12 mouse cellular contexts compared by ENCODE assay signal in genomic region chr14:46637240-46637639, GRCm38 (mm10).
A peak's percentile ranks its signal among the peaks of the same experiment; 100 is the strongest.
DNase-seq lines count a peak whose midpoint lies in the region; ATAC-seq lines count a peak whose summit lies in the region.
"Had no signal": no experiment of that assay in that cellular context is flagged by ENCODE, and none has a peak within 500 bp of the region (broad histone marks: within the 10 kb centered on the region; RNA-seq: fewer than 3 reads in every experiment).

No protein-coding gene starts in this region.

- H3K4me2 ChIP-seq in hindbrain, embryonic 12.5 days (replicated peaks), result no peak overlapping the region
- no peak overlapping the region for H3K4me2 ChIP-seq in hindbrain, embryonic 11.5 days (replicated peaks; ENCODE audit: low read depth, low read length)
- H3K4me2 ChIP-seq in neural tube, embryonic 14.5 days (ENCODE audit: low read depth, low read length), result no peak overlapping the region
- H3K4me2 ChIP-seq: embryonic facial prominence, embryonic 12.5 days; limb, embryonic 15.5 days had no signal

- H3K9ac ChIP-seq in hindbrain, embryonic 12.5 days, result no peak overlapping the region
- no peak overlapping the region for H3K9ac ChIP-seq in hindbrain, embryonic 11.5 days (ENCODE audit: low read depth, low read length)
- H3K9ac ChIP-seq in neural tube, embryonic 14.5 days (replicated peaks; ENCODE audit: low read depth, low read length), result no peak overlapping the region
- H3K9ac ChIP-seq: embryonic facial prominence, embryonic 12.5 days; limb, embryonic 15.5 days had no signal

- H3K4me3 ChIP-seq in hindbrain, embryonic 12.5 days, result no peak overlapping the region
- H3K4me3 ChIP-seq in hindbrain, embryonic 11.5 days (ENCODE audit: low read depth, low read length), result no peak overlapping the region
- H3K4me3 ChIP-seq in embryonic facial prominence, embryonic 10.5 days, result no peak overlapping the region
- H3K4me3 ChIP-seq in limb, embryonic 10.5 days, result no peak overlapping the region
- no peak overlapping the region for H3K4me3 ChIP-seq in neural tube, embryonic 14.5 days (ENCODE audit: low read depth, low read length)
- H3K4me3 ChIP-seq: embryonic facial prominence, embryonic 12.5 days; limb, embryonic 15.5 days had no signal

- 76% methylated on average over 5 of the region's 5 CpGs for WGBS in hindbrain, embryonic 12.5 days
- WGBS in hindbrain, embryonic 11.5 days, result 85% methylated on average over 5 of the region's 5 CpGs
- 84% methylated on average over 5 of the region's 5 CpGs for WGBS in embryonic facial prominence, embryonic 10.5 days
- WGBS in limb, embryonic 10.5 days, result 86% methylated on average over 5 of the region's 5 CpGs
- WGBS in neural tube, embryonic 14.5 days, result 65% methylated on average over 5 of the region's 5 CpGs

- DNase-seq in hindbrain, embryonic 11.5 days (ENCODE audit: low spot score), result no peak
- peak; percentile 7 for DNase-seq in embryonic facial prominence, embryonic 10.5 days (ENCODE audit: low spot score)
- DNase-seq in limb, embryonic 10.5 days (ENCODE audit: low spot score), result no peak
- DNase-seq in kidney, adult 11 months, result no peak
- no peak for DNase-seq in yolk sac, embryonic 10.5 days (ENCODE audit: low spot score)
- DNase-seq: cerebellum, adult 11 months; lung, postnatal 10 days had no signal

- H3K36me3 ChIP-seq in hindbrain, embryonic 12.5 days, result no peaks in the 10 kb centered on the region
- no peaks in the 10 kb centered on the region for H3K36me3 ChIP-seq in hindbrain, embryonic 11.5 days (ENCODE audit: control insufficient read depth, insufficient read depth, low read length)
- H3K36me3 ChIP-seq in embryonic facial prominence, embryonic 10.5 days (replicated peaks), result no peaks in the 10 kb centered on the region
- no peaks in the 10 kb centered on the region for H3K36me3 ChIP-seq in limb, embryonic 10.5 days
- no peaks in the 10 kb centered on the region for H3K36me3 ChIP-seq in neural tube, embryonic 14.5 days (ENCODE audit: control insufficient read depth, insufficient read depth, low read length)
- H3K36me3 ChIP-seq: embryonic facial prominence, embryonic 12.5 days; limb, embryonic 15.5 days had no signal

- peaks cover 4% of the 10 kb centered on the region for H3K4me1 ChIP-seq in hindbrain, embryonic 12.5 days
- no peaks in the 10 kb centered on the region for H3K4me1 ChIP-seq in hindbrain, embryonic 11.5 days (replicated peaks; ENCODE audit: control insufficient read depth, insufficient read depth, low read length)
- peaks cover 10% of the 10 kb centered on the region; the same call in 1 of the 2 replicates for H3K4me1 ChIP-seq in embryonic facial prominence, embryonic 10.5 days
- peaks cover 70% of the 10 kb centered on the region for H3K4me1 ChIP-seq in limb, embryonic 10.5 days
- no peaks in the 10 kb centered on the region for H3K4me1 ChIP-seq in neural tube, embryonic 14.5 days (ENCODE audit: control insufficient read depth, insufficient read depth, low read length)

- peaks cover 23% of the 10 kb centered on the region for H3K27me3 ChIP-seq in hindbrain, embryonic 12.5 days
- no peaks in the 10 kb centered on the region for H3K27me3 ChIP-seq in hindbrain, embryonic 11.5 days (ENCODE audit: control insufficient read depth, insufficient read depth, low read length)
- H3K27me3 ChIP-seq in embryonic facial prominence, embryonic 10.5 days (replicated peaks; ENCODE audit: low read depth, poor library complexity, severe bottlenecking), result peaks cover 72% of the 10 kb centered on the region
- no peaks in the 10 kb centered on the region for H3K27me3 ChIP-seq in limb, embryonic 10.5 days (ENCODE audit: low read depth, poor library complexity, severe bottlenecking)
- no peaks in the 10 kb centered on the region for H3K27me3 ChIP-seq in neural tube, embryonic 14.5 days (ENCODE audit: control insufficient read depth, insufficient read depth, low read length)
- H3K27me3 ChIP-seq: embryonic facial prominence, embryonic 12.5 days; limb, embryonic 15.5 days had no signal

- H3K9me3 ChIP-seq in hindbrain, embryonic 12.5 days (replicated peaks), result no peaks in the 10 kb centered on the region
- no peaks in the 10 kb centered on the region for H3K9me3 ChIP-seq in hindbrain, embryonic 11.5 days (ENCODE audit: control insufficient read depth, low read length)
- H3K9me3 ChIP-seq in embryonic facial prominence, embryonic 10.5 days, result no peaks in the 10 kb centered on the region
- no peaks in the 10 kb centered on the region for H3K9me3 ChIP-seq in limb, embryonic 10.5 days (replicated peaks)
- H3K9me3 ChIP-seq in neural tube, embryonic 14.5 days (ENCODE audit: control insufficient read depth, low read length), result no peaks in the 10 kb centered on the region
- H3K9me3 ChIP-seq: embryonic facial prominence, embryonic 12.5 days; limb, embryonic 15.5 days had no signal

- ATAC-seq in hindbrain, embryonic 12.5 days (ENCODE audit: low FRiP score), result 0 out of 2 replicates have a peak, but pooled peaks have one; percentile 48
- ATAC-seq in hindbrain, embryonic 11.5 days (ENCODE audit: low FRiP score), result no peak
- peak; percentile 54; the same call in 1 of the 2 replicates for ATAC-seq in neural tube, embryonic 14.5 days (ENCODE audit: low read depth)
- ATAC-seq: inflammation-experienced regulatory T-cells, adult 6 months had no signal

- no peak overlapping the region for H3K27ac ChIP-seq in hindbrain, embryonic 12.5 days
- no peak overlapping the region for H3K27ac ChIP-seq in hindbrain, embryonic 11.5 days (ENCODE audit: low read depth, low read length)
- H3K27ac ChIP-seq in embryonic facial prominence, embryonic 10.5 days (replicated peaks), result no peak overlapping the region
- peak overlapping the region; percentile 39; the same call in 1 of the 2 replicates for H3K27ac ChIP-seq in limb, embryonic 10.5 days
- H3K27ac ChIP-seq in neural tube, embryonic 14.5 days (ENCODE audit: low read depth, low read length), result no peak overlapping the region
- H3K27ac ChIP-seq: embryonic facial prominence, embryonic 12.5 days; limb, embryonic 15.5 days had no signal
